Mouse (Mus musculus) right cerebral cortex, adult 2 months (tissue): ENCODE data around the gene Des.

Experiments
- DNase-seq, 2 experiments: peaks; one replicate each; pipeline ENCODE4 v3.0.0; 2021 to 2022; ENCODE audit warnings: low spot score in 2 of 2

Des gene

DNA sequence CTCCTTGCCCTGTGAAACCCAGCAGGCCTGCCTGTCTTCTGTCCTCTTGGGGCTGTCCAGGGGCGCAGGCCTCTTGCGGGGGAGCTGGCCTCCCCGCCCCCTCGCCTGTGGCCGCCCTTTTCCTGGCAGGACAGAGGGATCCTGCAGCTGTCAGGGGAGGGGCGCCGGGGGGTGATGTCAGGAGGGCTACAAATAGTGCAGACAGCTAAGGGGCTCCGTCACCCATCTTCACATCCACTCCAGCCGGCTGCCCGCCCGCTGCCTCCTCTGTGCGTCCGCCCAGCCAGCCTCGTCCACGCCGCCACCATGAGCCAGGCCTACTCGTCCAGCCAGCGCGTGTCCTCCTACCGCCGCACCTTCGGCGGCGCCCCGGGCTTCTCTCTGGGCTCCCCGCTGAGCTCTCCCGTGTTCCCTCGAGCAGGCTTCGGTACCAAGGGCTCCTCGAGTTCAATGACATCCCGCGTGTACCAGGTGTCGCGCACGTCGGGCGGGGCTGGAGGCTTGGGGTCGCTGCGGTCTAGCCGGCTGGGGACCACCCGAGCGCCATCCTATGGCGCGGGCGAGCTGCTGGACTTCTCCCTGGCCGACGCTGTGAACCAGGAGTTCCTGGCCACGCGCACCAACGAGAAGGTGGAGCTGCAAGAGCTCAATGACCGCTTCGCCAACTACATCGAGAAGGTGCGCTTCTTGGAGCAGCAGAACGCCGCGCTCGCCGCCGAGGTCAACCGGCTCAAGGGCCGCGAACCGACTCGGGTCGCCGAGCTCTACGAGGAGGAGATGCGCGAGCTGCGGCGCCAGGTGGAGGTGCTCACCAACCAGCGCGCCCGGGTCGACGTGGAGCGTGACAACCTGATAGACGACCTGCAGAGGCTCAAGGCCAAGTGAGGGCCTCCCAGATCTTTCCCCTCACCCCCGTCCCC lies at the start of gene Des:
Gene Des (plus strand): TSS at position 218 of the 920 bp plus-strand sequence.
- DNase-seq, result no peak

DNA sequence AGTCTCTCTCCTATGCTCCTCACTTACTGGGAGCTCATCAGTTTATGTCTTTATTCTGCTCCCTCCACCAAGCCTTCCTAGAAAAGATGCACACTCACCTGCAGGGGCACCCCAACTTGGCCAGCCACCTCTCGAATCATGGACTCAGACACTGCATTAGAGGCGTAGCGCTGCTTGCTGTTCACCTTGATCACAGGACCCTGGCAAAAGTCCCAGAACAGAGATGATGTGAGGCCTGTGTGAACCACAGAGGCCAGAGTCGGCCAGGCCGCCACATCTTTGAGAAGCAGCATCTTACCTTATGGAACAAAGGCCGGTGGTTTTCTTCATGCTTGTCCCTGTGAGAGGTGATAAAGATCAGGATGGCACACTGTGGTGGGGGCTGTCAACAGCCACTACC lies 48.4 kb upstream of the Des start:
- DNase-seq, result no peak

DNA sequence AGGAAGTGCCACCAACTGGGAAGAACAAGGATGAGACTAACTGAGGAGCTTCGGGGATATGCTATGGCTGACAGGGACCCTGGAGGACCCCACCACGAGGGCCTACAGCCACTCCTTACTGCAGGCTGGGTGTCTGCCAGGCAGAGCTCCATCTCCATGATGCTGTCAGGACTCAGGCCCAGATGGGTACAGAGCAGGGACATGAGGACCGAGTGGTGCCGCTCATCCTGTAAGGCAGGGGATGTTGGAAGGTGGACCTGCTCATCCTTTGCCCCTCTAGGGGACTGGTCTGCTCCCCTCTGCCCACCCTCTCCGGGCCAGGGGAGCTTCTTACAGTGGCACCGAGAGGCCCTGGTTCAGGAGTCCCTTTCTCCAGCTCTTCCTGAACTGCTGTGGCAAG lies 45.1 kb upstream of the Des start:
- DNase-seq, result no peak

DNA sequence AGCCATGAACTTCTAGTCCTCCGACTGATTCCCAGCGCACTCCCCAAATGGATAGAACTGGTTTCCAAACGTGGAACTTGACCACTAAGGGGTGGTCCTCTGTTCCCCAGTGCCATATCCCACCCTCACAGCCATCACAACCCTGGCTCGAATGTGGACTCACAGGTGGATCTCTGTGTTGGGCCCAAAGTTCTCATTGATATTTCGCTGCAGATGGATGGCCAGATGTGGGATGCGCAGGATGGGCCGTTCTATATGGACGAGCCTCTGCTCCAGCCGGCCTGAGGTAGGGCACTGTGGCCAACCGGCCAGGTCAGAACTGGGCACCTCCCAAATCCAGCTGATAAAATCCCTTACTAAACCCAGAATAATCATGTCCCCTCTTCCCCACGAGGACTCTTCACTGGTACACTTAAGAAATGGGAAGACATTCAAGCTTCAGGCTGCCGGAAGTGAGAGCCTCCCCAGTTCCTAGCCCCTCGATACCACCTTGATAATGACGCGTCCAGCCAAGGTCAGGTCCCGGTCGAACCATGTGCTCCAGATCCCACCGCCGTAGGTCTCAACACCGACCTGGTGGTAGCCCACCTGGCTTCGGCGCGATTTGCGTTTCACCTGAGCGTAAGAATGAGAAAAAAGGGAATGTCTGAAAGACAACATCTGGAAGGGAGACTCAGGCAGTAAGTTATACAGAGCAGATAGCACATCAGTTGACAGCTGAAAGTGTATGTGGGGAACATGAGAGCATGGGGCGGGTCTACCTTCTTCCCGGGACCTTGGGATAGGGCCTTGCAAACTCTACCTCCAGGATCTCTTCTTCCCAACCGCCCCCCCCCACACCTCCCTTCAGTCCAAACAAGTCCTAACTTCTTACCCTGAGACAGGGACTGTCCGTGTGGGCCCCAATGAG lies 44.4 kb upstream of the Des start:
- no peak for DNase-seq

- DNase-seq, result peak; percentile 70 to 75
Observed at GRCm38 (mm10) chr1:75316861-75317240, 43.3 kb upstream of the Des start.

- DNase-seq, result peak; percentile 100
Observed at GRCm38 (mm10) chr1:75317241-75318201, 42.6 kb upstream of the Des start, which contains the start of gene Dnpep. Gene Dnpep, minus strand, starts transcription at chr1:75317990.

DNA sequence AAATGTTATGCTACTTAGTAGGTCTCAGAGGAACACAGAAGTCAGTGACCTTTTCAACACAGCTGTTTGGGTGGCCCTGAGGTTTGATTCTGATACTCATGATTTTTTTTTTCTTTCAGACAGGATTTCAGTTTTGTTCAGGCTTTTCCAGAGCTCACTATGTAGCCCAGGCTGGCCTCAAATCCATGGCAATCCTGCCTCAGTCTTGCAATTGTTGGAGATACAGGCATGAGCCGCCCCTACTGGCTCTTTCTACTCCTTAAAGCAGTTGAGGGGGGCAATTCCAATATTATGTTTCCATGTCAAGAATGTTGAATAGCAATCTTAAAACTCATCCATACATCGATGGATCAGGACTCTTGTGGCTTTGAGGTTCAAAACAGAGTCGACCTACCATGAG lies 41.8 kb upstream of the Des start:
- DNase-seq, result no peak

DNA sequence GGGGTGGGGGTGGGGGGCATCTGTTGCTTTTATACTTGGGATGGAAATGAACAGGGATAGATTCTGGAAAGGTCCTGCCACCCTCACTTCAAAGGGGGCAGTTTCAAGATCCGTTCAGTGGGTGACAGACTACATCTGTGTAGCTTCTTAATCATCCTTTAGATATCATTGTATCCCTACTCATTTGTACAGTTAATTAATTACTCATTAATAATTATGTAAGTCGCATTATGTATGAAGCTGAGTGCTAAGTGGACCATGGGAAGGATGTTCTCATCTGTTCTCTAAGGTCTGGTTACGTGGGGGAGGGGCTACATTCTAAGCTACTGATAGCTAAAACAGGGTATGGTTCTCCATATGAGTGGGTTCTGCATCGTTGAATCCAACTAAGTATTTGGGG lies 41.4 kb upstream of the Des start:
- DNase-seq, result no peak

DNA sequence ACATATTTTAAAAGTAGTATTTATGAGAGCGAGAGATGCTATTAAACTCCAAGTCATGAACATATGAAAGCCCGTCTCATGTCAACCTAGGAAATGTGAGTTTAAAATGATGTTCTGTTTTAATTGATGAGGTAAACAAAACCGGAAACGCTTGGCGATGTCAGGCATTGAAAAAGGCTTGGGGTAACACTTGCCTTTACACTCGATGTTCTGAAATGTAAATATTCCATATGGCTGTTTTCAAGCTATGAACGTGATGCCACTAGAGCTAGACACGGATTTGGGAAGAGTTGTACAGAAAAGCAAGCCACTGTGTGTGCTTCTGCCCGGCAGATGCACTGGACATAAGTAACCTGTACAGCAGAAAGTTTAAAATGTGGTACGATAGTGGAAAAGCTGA lies 41.0 kb upstream of the Des start:
- no peak for DNase-seq

- DNase-seq, result no peak
Observed at GRCm38 (mm10) chr1:75327461-75327860, 32.7 kb upstream of the Des start.

DNA sequence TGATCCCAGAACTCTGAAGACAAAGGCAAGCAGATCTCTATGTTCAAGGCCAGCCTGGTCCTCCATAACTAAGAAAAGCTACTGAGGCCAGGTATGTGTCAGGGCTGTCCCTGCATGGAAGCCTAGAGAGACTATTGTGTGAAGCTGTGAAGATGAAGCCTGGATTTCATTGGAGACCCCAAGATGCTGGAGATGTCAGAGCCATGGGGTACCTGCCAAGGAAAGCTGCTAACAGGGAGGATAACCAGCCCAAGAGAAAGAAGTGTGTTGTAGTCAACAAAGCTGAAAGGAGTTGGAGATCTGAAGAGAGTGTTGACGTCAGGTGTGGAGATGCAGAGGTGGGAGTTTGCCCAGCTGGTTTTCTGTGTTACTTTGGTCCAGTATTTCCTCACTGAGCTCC lies 28.9 kb upstream of the Des start:
- DNase-seq, result no peak

- DNase-seq, result no peak
Observed at GRCm38 (mm10) chr1:75336461-75336860, 23.7 kb upstream of the Des start.

DNA sequence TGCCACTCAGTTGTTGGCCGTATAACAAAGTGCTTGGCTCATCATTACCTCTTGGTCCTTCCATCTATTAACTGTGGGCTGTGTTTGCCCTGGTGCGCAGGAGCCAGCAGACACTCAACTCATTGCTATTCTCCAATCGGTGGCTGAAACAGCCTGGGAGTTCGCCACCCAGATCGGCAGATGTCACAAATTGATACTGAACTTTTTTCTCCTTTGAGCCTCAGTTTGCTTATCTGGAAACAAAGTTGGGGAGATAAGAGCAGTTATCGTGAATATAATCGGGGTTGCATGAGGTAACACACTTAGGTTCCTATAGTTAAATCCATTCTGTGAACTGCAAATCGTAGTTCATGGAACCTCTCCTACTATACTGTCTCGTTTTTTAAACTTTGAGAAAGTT lies 23.0 kb upstream of the Des start:
- DNase-seq, result no peak

GRCm38 (mm10) chr1:75338091-75338694 lies 21.9 kb upstream of the Des start:
- DNase-seq, result no peak

DNA sequence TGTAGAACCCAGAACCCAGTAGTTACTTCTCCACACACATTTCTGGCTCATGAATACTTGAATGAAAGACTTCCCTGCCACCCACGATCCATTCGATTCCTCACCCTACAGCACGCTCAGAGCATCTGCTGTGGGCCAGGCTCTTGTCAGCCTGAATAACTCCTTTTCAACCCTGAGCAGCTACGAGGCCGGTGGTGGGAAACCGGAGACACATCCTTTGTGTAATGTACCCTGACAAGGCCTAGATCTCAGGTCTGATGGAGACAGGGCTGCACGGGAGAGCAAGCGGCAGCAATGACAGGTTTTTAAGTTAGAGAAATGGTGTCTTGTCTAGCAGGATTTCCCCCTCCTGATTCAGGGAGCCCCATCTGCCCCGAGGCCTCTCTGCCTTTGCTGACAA lies 20.8 kb upstream of the Des start:
- DNase-seq, result peak; percentile 33 to 46

- DNase-seq, result no peak
Observed at GRCm38 (mm10) chr1:75340519-75340918, 19.6 kb upstream of the Des start.

GRCm38 (mm10) chr1:75342874-75343416 lies 17.2 kb upstream of the Des start:
- DNase-seq, result peak; percentile 81 to 83

- no peak for DNase-seq
Observed at GRCm38 (mm10) chr1:75344291-75345035, 15.7 kb upstream of the Des start.

GRCm38 (mm10) chr1:75345036-75345935 lies 14.8 kb upstream of the Des start:
- DNase-seq, result no peak
